Mouse (Mus musculus) ES-E14 (cell line): ENCODE data around the gene Lpin2. TPM values are rescaled to one million over a fixed set of nuclear protein-coding genes. Genes with fewer than 3 reads are reported as not detected.

Experiments
- DNase-seq: peaks from one replicate; pipeline ENCODE4 v3.0.0-alpha.2; 2013; ENCODE audit warnings: low read depth, low spot score
- H3K27ac ChIP-seq: 2 replicates; pipeline ENCODE4 v1.5.1; 2012; ENCODE audit warnings: low read depth, mild to moderate bottlenecking, low read length, moderate library complexity, mixed read lengths; ENCODE audit not compliant: poor library complexity, insufficient read depth, severe bottlenecking
- H3K36me3 ChIP-seq: 2 replicates; pipeline ENCODE4 v1.6.1; 2012; ENCODE audit warnings: mild to moderate bottlenecking, low read length, moderate library complexity, mixed read lengths; ENCODE audit not compliant: control insufficient read depth, poor library complexity, insufficient read depth, severe bottlenecking
- H3K4me1 ChIP-seq, 2 experiments: fragments of 150-350 bp in 1 of 2; sonication (generic) in 1 of 2; 2 replicates each; pipeline ENCODE4 v1.6.1; 2012; ENCODE audit warnings: low read length in 2 of 2, mild to moderate bottlenecking in 1 of 2, mixed read lengths in 1 of 2; ENCODE audit not compliant: control insufficient read depth in 2 of 2, insufficient read depth in 2 of 2, poor library complexity in 1 of 2
- H3K4me3 ChIP-seq, 2 experiments: fragments of 150-350 bp in 1 of 2; sonication (generic) in 1 of 2; 2 replicates each; pipeline ENCODE4 v1.5.1; 2012; ENCODE audit warnings: low read length in 2 of 2, low read depth in 1 of 2, mild to moderate bottlenecking in 1 of 2, mixed read lengths in 1 of 2; ENCODE audit not compliant: insufficient read depth in 1 of 2, poor library complexity in 1 of 2, severe bottlenecking in 1 of 2
- H3K9ac ChIP-seq: 2 replicates; pipeline ENCODE4 v1.6.1; 2012; ENCODE audit warnings: low read depth, mild to moderate bottlenecking, low read length, mixed read lengths; ENCODE audit not compliant: poor library complexity, insufficient read depth, severe bottlenecking
- H3K9me3 ChIP-seq: fragments of 150-350 bp; sonication (generic); 2 replicates; pipeline ENCODE4 v1.6.1; 2012; ENCODE audit warnings: low read depth, mild to moderate bottlenecking, low read length; ENCODE audit not compliant: control insufficient read depth, insufficient read depth
- CHD2 ChIP-seq: IDR thresholded peaks from 2 replicates; pipeline ENCODE4 v1.6.1; 2014; ENCODE audit warnings: mild to moderate bottlenecking, low read depth, low read length, inconsistent platforms
- HCFC1 ChIP-seq: IDR thresholded peaks from 2 replicates; pipeline ENCODE4 v1.6.1; 2012; ENCODE audit warnings: low read length, inconsistent platforms, borderline replicate concordance; ENCODE audit not compliant: insufficient read depth
- MAFK ChIP-seq: IDR thresholded peaks from 2 replicates; pipeline ENCODE4 v1.6.1; 2014; ENCODE audit warnings: mild to moderate bottlenecking, low read depth, low read length, inconsistent platforms; ENCODE audit not compliant: insufficient read depth
- ZC3H11A ChIP-seq: IDR thresholded peaks from 2 replicates; pipeline ENCODE4 v1.6.1; 2012; ENCODE audit warnings: low read depth, mild to moderate bottlenecking, inconsistent platforms, low read length, borderline replicate concordance
- ZNF384 ChIP-seq: IDR thresholded peaks from 2 replicates; pipeline ENCODE4 v1.6.1; 2012; ENCODE audit warnings: low read depth, low read length, inconsistent platforms
- in situ Hi-C, 2 experiments: fragments of 600-800 bp; cut with MboI; formaldehyde crosslinking; loops; one replicate each; pipeline ENCODE4 v1.15.1; 2025; ENCODE audit warnings: low sequenced_read_pairs in 2 of 2, inconsistent platforms in 1 of 2; ENCODE audit not compliant: unreplicated experiment in 2 of 2
- total RNA-seq: library from RNA; depleted of rRNA; stranded (reverse); fragments of 300-350 nt; gene quantifications from 2 replicates; pipeline ENCODE4 v1.2.3, GENCODE M21; 2012

The Lpin2 gene
- total RNA-seq, 1 experiment = 12.6 TPM

GRCm38 (mm10) chr17:71194906-71195632 lies 12.7 kb downstream of the Lpin2 start:
- Histone ChIP-seq H3K4me1 (no peaks in the 10 kb centered on the region), H3K4me3 (no peak overlapping the region), H3K27ac (no peak overlapping the region), H3K36me3 (no peaks in the 10 kb centered on the region), H3K9ac (no peak overlapping the region), H3K9me3 (no peaks in the 10 kb centered on the region)
- no peak for DNase-seq
- TF ChIP-seq MAFK = no peak
- no peak for TF ChIP-seq CHD2
- no peak for TF ChIP-seq ZC3H11A
- no peak for TF ChIP-seq ZNF384
- TF ChIP-seq HCFC1 = no peak
- in situ Hi-C loops = no loop called here

GRCm38 (mm10) chr17:71195633-71196391 lies 13.5 kb downstream of the Lpin2 start:
- TF ChIP-seq MAFK = no peak
- TF ChIP-seq CHD2 = no peak
- no peak for TF ChIP-seq ZNF384
- no peak for TF ChIP-seq ZC3H11A
- TF ChIP-seq HCFC1 = no peak
- in situ Hi-C loops = no loop called here
- no peak for DNase-seq
- Histone ChIP-seq H3K9ac (no peak overlapping the region), H3K4me3 (no peak overlapping the region), H3K4me1 (no peaks in the 10 kb centered on the region), H3K27ac (no peak overlapping the region), H3K9me3 (no peaks in the 10 kb centered on the region), H3K36me3 (no peaks in the 10 kb centered on the region)

DNA sequence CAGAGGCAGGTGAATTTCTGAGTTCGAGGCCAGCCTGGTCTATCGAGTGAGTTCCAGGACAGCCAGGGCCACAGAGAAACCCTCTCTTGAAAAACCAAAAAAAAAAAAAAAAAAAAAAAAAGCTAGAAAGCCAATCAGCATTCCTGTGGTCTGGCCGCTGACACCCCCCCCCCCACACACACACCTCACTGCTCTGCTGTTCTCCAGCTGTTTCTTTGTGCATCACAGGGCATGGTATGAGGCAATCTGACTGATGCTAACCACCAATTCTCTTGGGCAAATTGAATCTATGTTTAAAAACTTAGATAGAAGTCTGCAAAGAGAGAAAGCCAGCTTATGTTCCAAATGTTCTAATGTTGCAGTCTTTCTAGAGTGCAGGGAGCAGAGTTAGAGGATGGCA lies 14.1 kb downstream of the Lpin2 start:
- Histone ChIP-seq H3K4me3 (no peak overlapping the region), H3K27ac (no peak overlapping the region), H3K36me3 (no peaks in the 10 kb centered on the region), H3K9me3 (no peaks in the 10 kb centered on the region), H3K9ac (no peak overlapping the region), H3K4me1 (no peaks in the 10 kb centered on the region)
- no peak for DNase-seq
- TF ChIP-seq ZNF384 (no peak), ZC3H11A (no peak), CHD2 (no peak), MAFK (no peak), HCFC1 (no peak)
- in situ Hi-C loops = no loop called here

- in situ Hi-C loops = no loop called here
- no peak for DNase-seq
These were observed 17.0 kb downstream of the Lpin2 start for GRCm38 (mm10) chr17:71199346-71199745.

More at GRCm38 (mm10) chr17:71199346-71199745, 17.0 kb downstream of the Lpin2 start:
- Histone ChIP-seq H3K9me3 (no peaks in the 10 kb centered on the region), H3K4me1 (no peaks in the 10 kb centered on the region), H3K4me3 (no peak overlapping the region), H3K27ac (no peak overlapping the region), H3K36me3 (no peaks in the 10 kb centered on the region), H3K9ac (no peak overlapping the region)
- TF ChIP-seq MAFK (no peak), CHD2 (no peak), ZNF384 (no peak), ZC3H11A (no peak), HCFC1 (no peak)
